Comparison of ENCODE assay signal across 11 mouse cellular contexts in the genomic region with DNA sequence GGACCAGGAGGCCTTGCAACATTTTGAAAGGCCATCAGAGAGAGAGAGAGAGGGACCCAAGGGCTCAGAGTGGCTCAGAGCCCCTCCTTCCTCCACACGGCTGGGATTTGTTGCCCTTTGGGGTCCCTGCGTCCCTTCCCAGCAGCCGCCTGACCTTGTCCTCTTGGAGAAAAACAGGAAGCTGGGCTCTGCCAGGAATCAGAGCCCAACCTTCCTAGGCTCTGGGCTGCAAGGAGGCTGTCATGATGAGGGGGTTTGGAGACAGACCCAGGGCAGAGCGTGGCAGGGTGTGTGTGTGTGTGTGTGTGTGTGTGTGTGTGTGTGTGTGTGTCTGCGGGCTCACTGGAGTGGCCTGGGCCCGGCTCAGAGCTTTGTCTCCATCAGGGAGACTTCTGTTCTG. TPM values are rescaled to one million over a fixed set of nuclear protein-coding genes. Genes with fewer than 3 reads are reported as not detected.
A peak's percentile ranks its signal among the peaks of the same experiment; 100 is the strongest.
DNase-seq lines count a peak whose midpoint lies in the region; ATAC-seq and TF ChIP-seq lines count a peak whose summit lies in the region.
"Had no signal": no experiment of that assay in that cellular context is flagged by ENCODE, and none has a peak within 500 bp of the region (broad histone marks: within the 10 kb centered on the region; RNA-seq: fewer than 3 reads in every experiment).

No protein-coding gene starts in this region.

- peaks cover 21% of the 10 kb centered on the region for H3K4me1 ChIP-seq in embryonic facial prominence, embryonic 10.5 days
- H3K4me1 ChIP-seq in liver, postnatal 0 days (ENCODE audit: insufficient read depth), result 0 out of 2 replicates have a peak, but pooled peaks cover 8% of the 10 kb centered on the region
- H3K4me1 ChIP-seq: neural tube, embryonic 12.5 days had no signal

- no peak for TF ChIP-seq CTCF in gastrocnemius, adult 2 months (IDR thresholded peaks at IDR 0.05)
- TF ChIP-seq CTCF in liver, postnatal 0 days (IDR thresholded peaks at IDR 0.05; ENCODE audit: low read depth), result no peak

- H3K4me2 ChIP-seq in liver, postnatal 0 days (ENCODE audit: low read depth, low read length), result no peak overlapping the region
- H3K4me2 ChIP-seq: neural tube, embryonic 12.5 days had no signal

- no peak overlapping the region for H3K4me3 ChIP-seq in gastrocnemius, adult 2 months
- no peak overlapping the region for H3K4me3 ChIP-seq in embryonic facial prominence, embryonic 10.5 days
- H3K4me3 ChIP-seq in liver, postnatal 0 days (ENCODE audit: low read depth, low read length), result no peak overlapping the region
- H3K4me3 ChIP-seq: neural tube, embryonic 12.5 days had no signal

- no peaks in the 10 kb centered on the region for H3K27me3 ChIP-seq in embryonic facial prominence, embryonic 10.5 days (replicated peaks; ENCODE audit: low read depth, poor library complexity, severe bottlenecking)
- H3K27me3 ChIP-seq in liver, postnatal 0 days (ENCODE audit: insufficient read depth, low read length), result no peaks in the 10 kb centered on the region
- H3K27me3 ChIP-seq: neural tube, embryonic 12.5 days had no signal

- TF ChIP-seq EP300 in liver, postnatal 0 days (IDR thresholded peaks at IDR 0.05; ENCODE audit: low read depth), result 0 out of 2 replicates have a peak, but pooled peaks have one; percentile 22

- peak; percentile 60 for ATAC-seq in liver, postnatal 0 days
- ATAC-seq: forebrain, embryonic 16.5 days had no signal

- H3K36me3 ChIP-seq in embryonic facial prominence, embryonic 10.5 days (replicated peaks), result no peaks in the 10 kb centered on the region
- no peaks in the 10 kb centered on the region for H3K36me3 ChIP-seq in liver, postnatal 0 days (replicated peaks; ENCODE audit: insufficient read depth, low read length)
- H3K36me3 ChIP-seq: neural tube, embryonic 12.5 days had no signal

- H3K27ac ChIP-seq in gastrocnemius, adult 2 months, result peak overlapping the region; percentile 80
- H3K27ac ChIP-seq in embryonic facial prominence, embryonic 10.5 days (replicated peaks), result peak overlapping the region; percentile 49
- peak overlapping the region; percentile 62 for H3K27ac ChIP-seq in liver, postnatal 0 days (ENCODE audit: low read depth)
- H3K27ac ChIP-seq: neural tube, embryonic 12.5 days had no signal

- peak; percentile 56 for DNase-seq in gastrocnemius, adult 2 months
- DNase-seq in gastrocnemius, adult 18-20 months (ENCODE audit: low spot score), result no peak
- DNase-seq in embryonic facial prominence, embryonic 10.5 days (ENCODE audit: low spot score), result peak; percentile 52
- peak; percentile 56 for DNase-seq in heart, postnatal 4 days
- peak; percentile 42 for DNase-seq in liver, postnatal 0 days
- no peak for DNase-seq in right cerebral cortex, postnatal 36 days (ENCODE audit: low spot score in 2 of 2)
- DNase-seq in yolk sac, embryonic 10.5 days (ENCODE audit: low spot score), result no peak
- no peak for DNase-seq in cerebellum, adult 11 months
- DNase-seq: thymus, adult 18-20 months had no signal

- 46% methylated on average over 6 of the region's 6 CpGs for WGBS in embryonic facial prominence, embryonic 10.5 days
- WGBS in liver, postnatal 0 days (ENCODE audit: insufficient replicate concordance), result 54% methylated on average over 6 of the region's 6 CpGs

- no peak overlapping the region for H3K9ac ChIP-seq in liver, postnatal 0 days (replicated peaks)
- H3K9ac ChIP-seq: neural tube, embryonic 12.5 days had no signal

- no peaks in the 10 kb centered on the region for H3K9me3 ChIP-seq in embryonic facial prominence, embryonic 10.5 days
- no peaks in the 10 kb centered on the region for H3K9me3 ChIP-seq in liver, postnatal 0 days (ENCODE audit: low read length)
- H3K9me3 ChIP-seq: neural tube, embryonic 12.5 days had no signal

- intact Hi-C loops in gastrocnemius, adult 2 months (cut with DNase I), result no loop called here

RNA-seq across cellular contexts. Expression of gene Map3k14, which starts 18.7 kb away (rescaled TPM):
- 1 to 10 TPM; 4.1 to 4.2 TPM for total RNA-seq in gastrocnemius, adult 2 months (2021)
- total RNA-seq in gastrocnemius, adult 18-20 months (2021), result 1 to 10 TPM; 3.2 to 4.0 TPM
- 3.1 and 3.2 TPM in 2 replicates for polyA plus RNA-seq in embryonic facial prominence, embryonic 10.5 days (2016; fragmentation: Nextera tagmentation; extraction: Ambion mirVana)
- 1 to 10 TPM; 2.7 to 3.4 TPM for total RNA-seq in heart, postnatal 4 days (2021)
- 0.67 and 0.78 TPM in 2 replicates for polyA plus RNA-seq in liver, postnatal 0 days (2015; fragmentation: Nextera tagmentation; extraction: Ambion mirVana)

Comparison
In these comparisons a context has a peak if more than half of its experiments do, and no peak if none do; other contexts are left out.
1. DNase-seq: peak in gastrocnemius, adult 2 months (single experiment), embryonic facial prominence, embryonic 10.5 days (single experiment), heart, postnatal 4 days (single experiment) and liver, postnatal 0 days (single experiment); none in gastrocnemius, adult 18-20 months (single experiment), right cerebral cortex, postnatal 36 days (0 of 2), yolk sac, embryonic 10.5 days (single experiment) and cerebellum, adult 11 months (single experiment).
2. Peak in every context shown above with its lines, with median percentiles within 50 percentile points of each other: H3K27ac ChIP-seq.